Mouse (Mus musculus): ENCODE measurements around the gene Baz2b.

Baz2b gene

DNA sequence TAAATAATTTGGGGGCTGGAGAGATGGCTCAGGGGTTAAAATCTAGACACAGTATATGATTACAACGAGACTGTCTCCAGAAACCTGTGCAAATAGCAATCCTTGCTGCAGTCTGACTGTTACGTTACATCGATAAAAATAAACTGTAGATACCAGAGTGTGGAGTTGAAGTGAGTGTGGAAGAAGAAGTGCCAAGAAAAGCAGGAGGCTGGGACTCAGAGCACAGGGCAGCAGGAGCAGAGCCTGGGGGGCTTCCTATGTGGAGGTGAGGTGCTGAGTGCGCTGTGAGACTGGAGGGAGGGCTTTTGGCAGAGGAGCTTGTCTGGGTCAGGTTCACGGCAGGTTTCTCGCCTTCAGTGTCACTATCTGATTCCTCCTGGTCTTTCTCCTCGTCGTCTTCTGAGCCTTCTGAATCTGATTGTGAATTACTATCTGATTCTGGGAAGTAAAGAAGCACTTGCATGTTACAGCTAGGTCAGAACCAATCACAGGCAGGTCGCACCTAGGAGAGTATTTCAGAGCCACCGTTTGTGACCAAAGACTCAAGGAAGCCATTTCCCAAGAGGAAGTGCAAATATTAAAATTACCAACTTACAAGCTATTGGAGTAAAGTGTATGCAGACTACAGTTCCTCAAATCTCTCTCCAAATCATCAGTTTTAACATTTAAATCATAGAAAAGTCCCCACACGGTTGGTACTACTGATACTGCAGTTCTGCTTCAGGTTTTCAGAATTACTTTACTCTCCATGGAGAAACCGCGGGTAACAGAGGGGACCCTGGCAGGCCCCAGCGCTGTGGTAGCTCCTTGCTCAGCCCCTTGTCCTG, 249.8 kb downstream of the Baz2b start:
- DNase-seq (ENCODE audit: low read depth, low spot score), result no peak

DNA sequence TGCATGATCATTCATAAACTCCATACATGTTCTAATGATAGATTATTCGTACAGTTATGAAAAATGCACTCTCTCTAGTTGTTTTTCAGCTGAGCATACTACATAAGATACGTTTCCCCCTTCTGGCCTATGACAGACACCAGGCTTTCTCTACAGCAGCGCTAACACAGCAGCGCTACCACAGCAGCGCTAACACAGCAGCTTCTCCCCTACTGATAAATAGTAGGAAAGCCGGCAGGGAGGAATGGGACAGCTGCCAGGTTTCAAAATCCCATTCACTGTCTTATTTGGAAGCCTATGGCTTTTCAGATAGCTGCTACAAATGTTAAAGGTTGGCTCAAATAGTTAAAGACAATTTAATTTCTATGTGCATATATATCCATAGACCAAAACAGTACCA, 251.1 kb downstream of the Baz2b start:
- no peak for DNase-seq (ENCODE audit: low read depth, low spot score)

DNA sequence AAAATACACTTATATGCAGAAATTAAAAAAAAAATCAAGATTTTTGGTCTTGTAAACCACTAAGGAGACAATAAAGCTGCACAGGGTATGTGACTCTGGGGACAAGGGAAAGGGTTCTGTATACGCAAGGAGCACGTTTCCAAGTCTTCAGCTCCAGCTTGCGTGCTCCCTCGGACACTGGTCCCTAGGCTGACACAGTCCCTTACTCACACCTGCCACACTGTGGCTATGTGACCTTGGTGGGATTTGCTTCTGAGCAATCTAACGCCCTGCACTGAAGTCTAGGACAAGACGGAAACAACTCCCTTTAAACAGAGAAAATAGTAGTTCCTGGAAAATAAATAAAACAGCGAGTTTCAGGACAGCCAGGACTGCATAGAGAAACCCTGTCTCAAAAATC, 253.7 kb downstream of the Baz2b start:
- no peak for DNase-seq (ENCODE audit: low read depth, low spot score)

DNA sequence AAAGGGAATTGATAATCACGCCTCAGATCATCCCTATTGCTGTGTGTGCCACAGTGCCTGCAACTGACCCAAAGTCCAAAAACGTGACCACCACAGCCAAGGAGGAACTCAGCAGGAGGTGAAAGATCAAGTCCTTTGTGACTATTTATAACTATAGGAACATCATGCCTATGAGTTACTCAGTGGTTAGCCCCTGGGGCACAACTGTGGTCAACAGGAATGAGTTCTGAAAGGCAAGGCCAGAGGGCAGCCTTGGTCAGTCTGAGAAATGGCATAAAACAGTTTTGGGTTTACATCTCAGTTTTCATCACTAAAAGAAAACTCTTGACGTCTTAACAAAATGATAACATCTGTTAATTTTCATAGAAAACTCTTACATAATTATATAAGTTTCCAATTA, 254.8 kb downstream of the Baz2b start:
- no peak for DNase-seq (ENCODE audit: low read depth, low spot score)

DNA sequence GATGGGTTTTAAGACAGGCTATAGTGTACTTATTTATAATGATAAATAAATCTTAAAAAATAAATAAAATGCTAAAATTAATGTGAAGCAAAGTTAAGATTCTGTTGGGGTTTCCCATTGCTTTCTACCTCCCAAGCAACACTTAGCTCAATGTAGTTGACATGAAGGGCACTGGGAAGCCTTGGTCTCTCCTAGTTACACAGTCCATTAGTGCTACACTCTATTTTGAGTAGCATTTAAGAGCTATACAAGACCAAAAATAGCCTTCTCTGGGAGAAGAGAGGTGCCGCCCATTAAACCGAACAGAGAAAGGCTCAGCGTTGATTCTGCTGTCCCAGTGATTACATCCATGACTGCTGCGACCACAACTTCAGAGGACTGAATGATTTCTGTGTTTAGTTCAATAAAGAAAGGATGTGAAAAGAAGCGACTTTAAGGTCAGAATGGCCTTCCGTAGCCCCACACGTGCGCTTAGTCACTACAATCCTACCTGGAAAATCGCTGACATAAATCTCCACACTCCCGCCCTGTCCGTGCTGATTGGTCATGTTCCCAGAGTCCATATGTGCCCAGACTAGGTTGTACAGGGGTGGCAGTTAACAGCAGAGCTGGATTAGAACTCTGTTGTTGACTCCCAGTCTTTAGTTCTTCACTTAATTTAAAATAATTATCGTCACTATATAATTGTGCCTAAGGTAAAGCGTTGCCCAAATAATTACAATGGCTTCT, 257.2 kb downstream of the Baz2b start:
- no peak for DNase-seq (ENCODE audit: low read depth, low spot score)

DNA sequence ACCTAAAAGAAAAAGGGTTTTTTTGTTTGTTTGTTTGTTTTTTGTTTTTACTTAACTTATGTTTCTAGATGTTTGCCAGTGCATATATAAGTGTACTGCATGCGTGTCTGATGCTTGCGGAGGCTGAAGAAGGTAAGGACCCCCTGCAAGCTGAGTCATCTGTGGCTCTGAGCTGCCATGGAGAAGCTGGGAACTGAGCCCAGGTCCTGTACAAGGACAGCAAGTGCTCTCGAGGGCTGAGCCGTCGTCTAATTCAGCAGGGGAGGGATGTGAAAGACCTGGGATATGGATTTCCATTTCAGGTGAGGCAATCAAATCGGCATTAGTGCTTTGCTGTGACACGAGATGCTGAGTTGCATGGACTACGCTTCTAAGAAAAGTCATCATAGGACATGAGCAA, 257.9 kb downstream of the Baz2b start:
- no peak for DNase-seq (ENCODE audit: low read depth, low spot score)

GRCm38 (mm10) chr2:59951127-59951526, 258.5 kb downstream of the Baz2b start:
- DNase-seq (ENCODE audit: low read depth, low spot score), result no peak

- DNase-seq (ENCODE audit: low read depth, low spot score), result peak; percentile 45
These were observed 273.3 kb downstream of the Baz2b start for GRCm38 (mm10) chr2:59936296-59936695.

GRCm38 (mm10) chr2:59933129-59933528, 276.5 kb downstream of the Baz2b start:
- DNase-seq (ENCODE audit: low read depth, low spot score), result no peak

DNA sequence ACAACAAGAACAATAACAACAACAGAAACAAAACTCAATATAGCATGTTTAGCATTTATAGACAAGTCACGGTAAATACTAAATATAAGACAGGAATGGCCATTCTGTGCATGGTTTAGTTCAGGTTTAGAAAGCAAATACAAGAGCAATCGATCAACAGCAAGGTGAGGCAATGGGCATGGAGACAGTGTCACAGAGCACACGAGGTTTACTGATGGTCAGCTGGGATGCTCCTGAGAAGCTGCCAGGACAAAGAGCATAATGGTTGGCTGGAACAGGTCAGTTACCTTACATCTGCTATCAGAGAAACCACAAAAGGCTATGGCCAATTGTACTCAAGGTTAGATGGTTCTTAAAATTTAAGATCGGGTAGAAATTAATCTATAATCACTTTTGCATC, 277.4 kb downstream of the Baz2b start:
- DNase-seq (ENCODE audit: low read depth, low spot score), result no peak

- no peak for DNase-seq (ENCODE audit: low read depth, low spot score)
These were observed 296.0 kb downstream of the Baz2b start for GRCm38 (mm10) chr2:59913610-59914009.

DNA sequence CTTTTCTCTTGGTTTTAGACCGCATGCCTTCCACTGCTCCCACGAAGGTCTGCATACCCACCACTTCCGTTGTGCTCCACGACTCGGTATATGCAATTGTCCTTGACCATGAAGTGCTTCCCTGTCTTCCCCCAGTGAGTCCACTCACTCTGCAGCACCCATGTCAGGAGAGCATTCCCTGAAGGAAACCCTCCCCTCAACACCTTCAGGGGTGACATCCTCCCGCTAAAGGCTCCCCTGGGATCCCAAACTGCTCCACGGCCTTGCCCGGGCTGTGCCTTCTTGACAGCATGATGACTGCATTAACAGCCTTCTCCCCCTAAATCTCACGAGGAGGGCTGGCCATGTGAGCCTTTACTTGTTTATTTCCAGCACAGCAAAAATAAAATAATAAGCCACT, 301.6 kb downstream of the Baz2b start:
- DNase-seq (ENCODE audit: low read depth, low spot score), result no peak

GRCm38 (mm10) chr2:59904007-59904406, 305.6 kb downstream of the Baz2b start:
- no peak for DNase-seq (ENCODE audit: low read depth, low spot score)

DNA sequence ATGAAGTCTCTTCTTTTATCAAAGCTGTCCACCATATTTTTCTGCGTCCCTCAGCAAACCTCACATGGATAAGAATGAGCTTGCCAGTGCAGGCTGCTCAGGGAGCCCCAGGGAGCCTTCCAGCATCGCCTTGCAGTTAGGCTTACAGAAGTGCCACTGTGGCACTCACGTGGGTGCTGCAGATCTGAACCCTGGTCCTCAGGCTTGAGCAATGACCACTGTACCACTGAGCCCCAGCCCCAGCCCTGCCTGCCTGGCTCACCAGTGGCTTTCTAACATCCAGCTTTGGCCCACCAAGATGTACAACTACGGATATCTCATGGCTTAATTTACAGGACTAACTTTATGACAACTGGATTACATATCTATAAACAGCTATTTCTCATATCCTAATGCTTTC, 311.0 kb downstream of the Baz2b start:
- DNase-seq (ENCODE audit: low read depth, low spot score), result no peak

DNA sequence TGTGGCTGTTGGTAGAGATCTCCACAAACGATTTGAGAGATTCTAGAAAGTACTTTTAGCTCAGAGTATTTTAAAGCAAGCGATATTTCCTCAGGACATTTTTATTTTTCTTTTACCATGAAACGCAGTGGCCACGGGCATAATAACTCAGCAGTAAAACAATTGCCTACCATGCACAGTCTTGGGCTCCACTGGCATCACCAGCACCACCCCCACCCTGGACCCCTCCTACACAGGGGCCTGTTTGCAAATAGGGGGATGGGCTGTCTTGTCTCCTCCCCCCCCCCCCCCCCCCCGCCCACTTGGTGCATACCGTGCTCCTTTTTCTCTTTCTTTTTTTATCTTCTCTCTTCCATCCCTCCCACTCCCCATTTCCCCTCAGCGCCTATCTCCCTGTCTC, 311.5 kb downstream of the Baz2b start:
- DNase-seq (ENCODE audit: low read depth, low spot score), result no peak

DNA sequence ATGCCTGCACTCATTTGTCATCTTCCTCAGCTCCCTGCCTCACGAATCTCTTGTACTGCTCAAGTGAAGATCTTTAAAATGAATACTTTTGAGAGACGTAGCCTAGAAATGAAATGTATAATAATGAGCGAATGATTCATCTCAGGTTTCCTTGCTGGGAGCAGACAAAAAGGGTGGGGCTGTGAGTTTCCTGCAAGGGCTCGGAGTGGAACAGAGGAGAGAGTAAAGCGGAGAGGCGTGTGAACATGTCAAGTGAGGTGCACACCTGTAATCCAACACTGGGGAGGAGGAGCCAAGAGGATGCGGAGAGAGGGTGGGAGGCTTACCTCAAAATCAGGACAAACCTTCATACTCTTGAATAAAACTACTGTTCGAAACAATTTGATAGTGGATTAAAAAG, 312.8 kb downstream of the Baz2b start:
- DNase-seq (ENCODE audit: low read depth, low spot score), result no peak

- DNase-seq (ENCODE audit: low read depth, low spot score), result no peak
These were observed 313.2 kb downstream of the Baz2b start for GRCm38 (mm10) chr2:59896400-59896799.

GRCm38 (mm10) chr2:59889699-59890098, 319.9 kb downstream of the Baz2b start:
- no peak for DNase-seq (ENCODE audit: low read depth, low spot score)

DNA sequence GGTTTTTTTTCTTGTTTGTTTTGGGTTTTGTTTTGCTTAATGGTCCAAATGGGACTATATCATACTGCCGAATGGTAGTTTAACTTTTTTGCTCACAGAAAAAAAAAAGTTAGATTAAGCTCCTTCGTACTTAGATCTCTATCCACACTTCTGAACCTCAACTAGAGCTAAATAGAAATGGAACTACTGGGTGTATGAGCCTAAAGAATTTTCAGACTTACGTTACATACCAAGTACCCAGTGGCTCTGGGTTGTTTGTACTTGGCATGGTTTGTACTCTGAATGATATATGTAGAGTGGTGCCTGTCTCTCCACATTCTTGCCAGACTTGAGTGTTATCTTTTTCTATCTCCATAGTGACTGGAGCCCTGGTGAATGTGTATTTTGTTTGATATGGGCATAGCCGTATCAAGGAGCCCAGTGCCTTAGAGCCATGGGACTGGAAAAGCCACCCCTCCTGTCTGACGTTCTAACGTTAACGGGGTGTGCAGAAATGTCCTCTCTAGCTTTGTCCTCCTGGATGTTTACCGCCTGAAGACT, 326.8 kb downstream of the Baz2b start:
- no peak for DNase-seq (ENCODE audit: low read depth, low spot score)

DNA sequence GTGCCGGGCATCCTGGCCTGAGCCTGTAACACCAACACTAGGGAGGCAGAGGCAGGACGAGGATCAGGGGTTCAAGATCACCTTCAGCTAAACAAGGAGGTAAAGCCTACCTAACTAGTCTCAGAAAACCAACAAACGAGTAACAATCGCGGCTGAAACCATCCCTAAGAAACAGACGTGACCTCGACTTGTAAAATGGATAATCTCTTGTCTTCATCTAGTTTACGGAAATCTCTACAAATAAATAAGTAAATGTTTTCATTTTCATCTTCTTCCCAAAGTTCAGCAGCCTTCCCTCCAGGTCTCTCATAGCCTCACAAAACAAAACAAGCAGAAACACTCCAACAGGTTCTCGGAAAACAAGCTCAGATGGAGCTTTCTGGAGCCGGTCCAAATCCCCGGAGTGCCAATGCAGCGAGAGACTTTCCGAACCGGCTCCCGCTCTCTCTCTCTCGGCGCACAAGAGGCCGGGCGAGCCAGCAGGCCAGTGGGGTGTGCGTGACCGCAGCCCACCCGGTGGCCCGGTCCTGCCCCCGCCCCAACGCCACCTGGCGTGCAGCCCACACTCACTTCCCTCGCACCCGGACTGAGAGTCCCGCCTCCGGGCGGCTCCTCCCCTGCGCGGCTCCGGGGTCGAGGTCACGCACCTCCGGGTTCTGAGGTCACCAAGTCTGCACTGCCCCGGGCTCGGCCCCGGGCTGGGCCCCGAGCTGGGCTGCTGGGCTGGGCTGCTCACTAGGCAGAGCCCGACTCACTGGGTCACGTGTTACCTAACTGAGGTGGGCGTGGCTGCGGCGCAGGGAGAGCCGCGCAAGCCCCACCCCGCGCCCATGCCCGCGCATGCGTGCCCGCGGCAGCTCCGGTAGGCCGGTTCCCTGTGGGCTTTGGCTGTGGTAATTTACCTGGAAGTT, 327.6 kb downstream of the Baz2b start, which contains the start of gene Wdsub1:
Gene Wdsub1 (minus strand): TSS at position 761 of the 911 bp plus-strand sequence.
- peak; percentile 96 for DNase-seq (ENCODE audit: low read depth, low spot score)

- no peak for DNase-seq (ENCODE audit: low read depth, low spot score)
These were observed 328.2 kb downstream of the Baz2b start for GRCm38 (mm10) chr2:59881404-59881803.

GRCm38 (mm10) chr2:59878221-59878620, 331.4 kb downstream of the Baz2b start:
- peak; percentile 57 for DNase-seq (ENCODE audit: low read depth, low spot score)

Measured in ZHBTc4 (cell line).